Mouse (Mus musculus) granulocyte monocyte progenitor cell, adult 5-6 weeks (primary cell): ENCODE results near the gene Rnf38. TPM values are rescaled to one million over a fixed set of nuclear protein-coding genes. Genes with fewer than 3 reads are reported as not detected.
A peak's percentile ranks its signal among the peaks of the same experiment; 100 is the strongest.

Experiments
- ATAC-seq: replicated peaks from 2 replicates; pipeline ENCODE4 v1.8.0; 2016; ENCODE audit warnings: mild to moderate bottlenecking, moderate TSS enrichment, inconsistent platforms; ENCODE audit not compliant: poor library complexity, severe bottlenecking
- total RNA-seq, 2 experiments: library from RNA; stranded (forward) in 1 of 2; stranded (reverse) in 1 of 2; fragments of 200-712, 200-1000 nt in 1 of 2; fragments of >200 nt in 1 of 2; fragmentation: Nextera tagmentation in 1 of 2; gene quantifications; 2 replicates each; pipeline ENCODE4 v1.2.3; 2014 to 2017

The Rnf38 gene
- total RNA-seq, 2 experiments from 2014 or later = 50.6 to 118 TPM

DNA sequence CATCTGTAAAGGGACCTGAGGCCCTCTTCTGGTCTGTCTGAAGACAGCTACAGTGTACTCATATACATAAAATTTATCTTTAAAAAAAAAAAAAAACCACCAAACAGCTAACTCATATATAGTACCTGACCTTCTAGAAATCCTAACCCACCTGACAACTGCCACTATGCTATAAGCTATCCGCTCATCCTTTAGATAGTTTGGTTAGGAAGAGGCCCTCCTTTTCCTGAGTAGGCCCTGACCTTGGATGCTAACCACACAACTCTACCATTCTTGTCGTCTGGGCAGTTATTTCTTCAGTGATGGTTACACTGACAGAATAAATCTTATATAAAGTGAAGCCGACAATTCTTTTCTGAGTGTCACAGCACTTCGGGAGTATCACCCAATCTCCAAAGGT is 80.7 kb downstream of the Rnf38 start:
- no peak for ATAC-seq

GRCm38 (mm10) chr4:44126805-44127204 is 106.8 kb downstream of the Rnf38 start:
- ATAC-seq = peak; percentile 46

DNA sequence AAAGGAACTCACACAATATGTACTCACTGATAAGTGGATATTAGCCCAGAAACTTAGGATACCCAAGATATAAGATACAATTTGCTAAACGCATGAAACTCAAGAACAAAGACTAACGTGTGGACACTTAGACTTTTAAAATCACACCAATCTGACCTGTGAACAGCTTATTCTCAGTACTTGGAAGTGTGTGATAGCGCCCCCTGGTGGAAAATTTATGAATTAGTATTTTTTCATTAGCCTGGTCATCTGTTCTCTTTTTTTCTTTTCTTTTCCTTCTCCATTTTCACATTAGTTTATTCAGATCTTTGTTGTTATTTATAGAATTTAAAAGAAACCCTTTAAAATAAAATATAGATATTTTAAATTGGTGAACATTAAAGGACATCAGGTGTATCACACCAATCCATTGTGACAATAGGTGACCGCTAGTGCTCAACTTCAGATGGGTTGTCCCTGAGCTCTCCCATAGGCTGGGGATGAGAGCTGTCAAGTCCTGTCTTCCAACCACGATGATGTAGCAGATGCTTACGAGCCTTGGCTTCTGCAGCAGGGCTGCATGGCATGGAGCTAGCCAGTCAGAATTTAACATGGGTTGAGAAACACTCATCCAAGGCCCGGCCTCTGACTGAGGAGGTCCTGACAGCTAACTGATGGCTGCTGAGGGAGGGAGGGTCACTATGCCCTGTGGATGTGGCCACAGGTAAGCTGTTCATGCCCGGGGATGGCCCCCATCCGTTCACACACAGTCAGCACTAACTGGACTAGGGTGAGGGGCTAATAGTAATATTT is 114.0 kb downstream of the Rnf38 start:
- ATAC-seq = 0 out of 2 replicates have a peak, but pooled peaks have one; percentile 20

DNA sequence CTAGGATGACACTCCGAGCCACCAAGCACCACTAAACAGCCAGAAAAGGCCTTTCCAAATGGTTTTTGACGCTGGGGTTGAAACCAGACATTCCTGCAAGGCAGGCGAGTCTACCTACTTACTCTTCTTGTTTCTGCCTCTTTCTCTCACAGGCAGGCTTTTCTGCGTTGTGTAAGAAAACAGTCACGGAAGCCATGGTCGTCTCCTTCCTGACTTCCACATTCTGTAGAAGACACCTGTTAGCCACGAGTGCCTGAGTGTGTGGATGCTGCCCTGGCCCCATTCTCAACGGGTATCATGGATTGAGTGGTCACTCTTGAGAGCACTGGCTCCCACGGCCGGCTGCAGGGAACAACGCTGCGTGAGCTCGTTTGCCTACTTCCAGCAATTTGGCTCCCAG is 118.5 kb downstream of the Rnf38 start:
- no peak for ATAC-seq

- peak; percentile 67 for ATAC-seq
These were observed 120.0 kb downstream of the Rnf38 start for GRCm38 (mm10) chr4:44113393-44114138.

GRCm38 (mm10) chr4:44112741-44113140 is 120.8 kb downstream of the Rnf38 start:
- no peak for ATAC-seq

GRCm38 (mm10) chr4:44110771-44111170 is 122.8 kb downstream of the Rnf38 start:
- no peak for ATAC-seq

DNA sequence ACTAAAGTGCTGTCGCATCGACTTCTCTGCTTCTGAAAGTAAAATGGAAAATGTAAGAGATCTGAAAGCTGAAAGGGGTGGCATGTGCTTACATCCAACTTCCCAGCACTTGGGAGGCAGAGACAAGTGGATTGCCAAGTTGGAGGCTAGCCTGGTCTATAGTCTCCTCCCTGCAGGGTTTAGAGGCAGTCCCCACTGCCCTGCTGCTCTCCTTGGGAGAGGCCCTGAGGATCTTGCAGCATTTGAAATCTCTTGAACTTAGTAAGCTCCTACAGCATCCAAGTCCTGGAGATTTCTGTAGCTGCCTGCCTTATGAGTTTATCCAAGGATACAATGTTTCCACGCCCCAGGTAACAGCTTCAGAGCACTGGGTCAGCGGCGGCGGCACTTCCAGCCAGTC is 125.3 kb downstream of the Rnf38 start:
- no peak for ATAC-seq

DNA sequence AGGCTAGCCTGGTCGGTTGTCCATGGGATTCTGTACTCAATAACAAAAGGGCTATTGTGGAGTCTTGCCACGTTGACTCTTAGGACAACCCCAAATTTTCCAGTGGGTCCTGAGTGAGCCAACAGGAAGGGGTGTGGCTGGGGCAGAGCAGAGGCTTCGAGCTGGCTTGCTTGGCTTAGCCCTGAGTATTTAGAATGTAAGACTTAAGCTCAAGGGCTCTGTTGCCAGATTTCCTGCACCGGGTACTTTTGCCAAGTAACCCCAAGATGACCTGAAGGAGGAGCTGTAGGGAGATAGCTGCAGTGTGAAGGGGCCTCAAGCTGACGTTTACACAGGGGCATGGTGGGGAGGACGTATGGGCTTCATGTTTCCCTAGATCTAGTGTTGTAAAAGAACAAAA is 126.2 kb downstream of the Rnf38 start:
- ATAC-seq = peak; percentile 31

DNA sequence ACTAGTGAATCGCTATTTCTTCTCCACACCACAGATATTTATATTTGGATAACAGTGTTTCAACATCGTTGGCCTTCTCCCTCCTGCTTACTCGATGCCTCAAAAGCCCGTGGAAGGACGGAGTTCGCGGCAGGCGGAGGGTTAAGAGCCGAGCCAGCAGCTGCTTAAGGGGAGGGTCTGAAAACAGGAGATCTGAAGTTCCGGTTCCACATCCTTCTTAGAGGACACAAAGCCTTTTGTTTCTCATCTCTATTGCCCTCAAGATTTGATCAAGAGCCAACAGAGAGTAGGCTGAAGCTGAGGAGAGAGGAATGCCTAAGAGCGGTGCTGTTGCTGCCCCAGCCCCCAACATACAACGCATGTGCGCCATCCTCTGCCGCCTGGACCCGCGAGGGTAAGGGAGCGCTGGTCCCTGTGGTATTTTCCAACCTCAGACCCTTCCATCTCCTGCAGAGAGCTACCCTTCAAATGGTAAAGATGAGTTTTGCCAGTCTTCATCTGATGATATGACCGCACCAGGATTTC is 127.2 kb downstream of the Rnf38 start:
- ATAC-seq = peak; percentile 39

DNA sequence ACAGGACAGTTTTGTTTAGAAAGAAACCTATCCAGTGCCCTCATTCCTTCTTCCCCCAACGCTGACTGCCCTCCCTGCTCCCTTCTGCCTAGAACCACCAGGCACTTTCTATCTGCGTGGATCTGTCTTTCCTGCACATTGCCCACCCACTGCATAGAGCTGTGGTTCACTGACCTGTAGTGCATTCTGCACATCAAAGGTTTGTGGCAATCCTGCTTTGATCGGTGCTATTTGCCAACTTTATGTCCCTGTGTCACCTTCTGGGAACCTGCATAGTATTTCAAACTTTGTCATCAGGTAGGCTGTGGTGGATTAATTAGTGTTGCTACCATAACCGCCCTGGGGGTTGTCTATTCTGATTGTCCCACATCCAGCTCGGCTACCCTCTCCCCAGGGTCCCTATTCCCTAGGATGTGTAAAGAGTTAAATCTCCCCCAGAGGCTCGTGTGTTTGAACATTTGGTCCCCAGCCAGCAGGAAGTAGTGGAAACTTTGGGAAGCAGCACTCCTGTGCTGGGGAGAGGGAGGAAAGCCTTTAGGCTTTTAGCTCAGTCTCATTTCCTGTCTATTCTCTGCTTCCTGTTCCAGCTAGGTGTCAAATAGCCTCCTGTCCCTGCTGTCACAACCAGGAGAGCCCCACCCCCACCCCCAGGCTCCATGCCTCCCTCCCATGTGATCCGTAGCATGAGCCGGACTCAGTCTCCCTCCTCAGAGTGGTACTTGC is 129.2 kb downstream of the Rnf38 start:
- no peak for ATAC-seq

GRCm38 (mm10) chr4:44103620-44104019 is 130.0 kb downstream of the Rnf38 start:
- no peak for ATAC-seq

DNA sequence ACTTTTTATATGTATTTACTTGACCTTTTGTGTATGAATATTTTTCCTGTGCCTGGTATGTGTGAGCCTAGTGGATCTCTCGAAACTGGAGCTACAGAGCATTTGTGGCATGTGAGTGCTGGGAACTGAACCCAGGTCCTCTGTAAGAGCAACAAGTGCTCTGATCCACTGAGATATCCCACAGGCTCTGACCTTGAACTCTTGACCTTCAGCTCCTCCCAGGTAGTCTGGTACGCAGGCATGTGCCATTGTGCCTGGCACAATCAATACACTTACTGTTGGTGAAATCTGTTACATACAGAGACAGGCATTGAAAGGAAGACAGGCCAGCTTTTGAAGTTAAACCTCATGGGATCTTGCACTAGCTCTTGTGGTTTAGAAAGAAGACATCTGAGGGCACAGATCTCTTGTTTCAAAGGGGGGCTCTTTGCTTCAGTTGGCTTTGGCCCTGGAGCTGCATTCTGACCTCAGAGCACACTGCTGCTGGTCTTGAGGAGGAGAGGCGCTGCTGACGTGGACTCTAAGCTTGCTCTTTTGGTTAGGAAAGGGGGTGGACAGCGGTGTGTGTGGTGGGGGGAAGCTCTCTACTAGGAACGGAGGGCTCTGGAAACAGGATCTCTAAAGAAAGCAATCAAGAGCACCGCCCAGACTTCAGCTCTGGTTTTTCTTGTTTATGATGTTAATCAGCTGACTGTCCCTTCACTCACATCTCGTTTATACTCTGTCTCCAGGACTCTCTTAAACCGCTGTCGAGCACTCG is 135.8 kb downstream of the Rnf38 start:
- no peak for ATAC-seq

DNA sequence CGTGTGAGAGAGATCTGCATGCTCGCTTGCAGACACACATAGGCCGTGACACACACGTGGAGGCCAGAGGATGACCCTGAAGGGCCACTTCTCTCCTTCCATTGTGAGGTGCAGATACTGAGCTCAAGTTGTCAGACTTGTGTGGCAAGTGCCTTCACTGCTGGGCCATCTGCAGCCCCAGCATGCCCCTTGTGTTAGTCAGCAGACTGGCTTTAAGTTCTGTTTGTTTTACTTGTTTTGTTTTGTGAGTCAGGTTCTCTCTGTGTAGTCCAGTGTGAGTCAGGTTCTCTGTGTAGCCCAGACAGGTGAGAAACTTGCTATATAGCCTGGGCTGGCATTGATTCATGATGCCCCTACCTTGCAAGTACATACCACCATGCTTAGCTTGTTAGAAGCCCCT is 139.1 kb downstream of the Rnf38 start:
- ATAC-seq = no peak

DNA sequence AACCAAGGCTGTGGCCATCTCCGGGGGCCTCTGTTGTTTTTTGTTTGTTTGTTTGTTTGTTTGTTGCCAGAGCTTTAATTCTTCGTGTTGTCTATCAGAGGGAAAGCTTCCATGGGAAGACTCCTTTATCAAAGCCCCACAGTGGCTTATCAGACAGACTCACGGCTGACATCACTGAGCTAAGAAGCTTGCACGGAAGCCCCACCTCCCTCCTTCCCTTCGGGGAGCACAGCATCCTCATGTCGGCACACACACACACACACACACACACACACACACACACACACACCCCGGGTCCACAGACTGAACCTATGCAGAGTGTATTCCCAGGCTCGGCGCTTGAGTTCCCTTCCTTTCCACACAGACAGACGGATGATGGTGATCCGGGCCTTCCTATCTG is 141.2 kb downstream of the Rnf38 start:
- no peak for ATAC-seq

DNA sequence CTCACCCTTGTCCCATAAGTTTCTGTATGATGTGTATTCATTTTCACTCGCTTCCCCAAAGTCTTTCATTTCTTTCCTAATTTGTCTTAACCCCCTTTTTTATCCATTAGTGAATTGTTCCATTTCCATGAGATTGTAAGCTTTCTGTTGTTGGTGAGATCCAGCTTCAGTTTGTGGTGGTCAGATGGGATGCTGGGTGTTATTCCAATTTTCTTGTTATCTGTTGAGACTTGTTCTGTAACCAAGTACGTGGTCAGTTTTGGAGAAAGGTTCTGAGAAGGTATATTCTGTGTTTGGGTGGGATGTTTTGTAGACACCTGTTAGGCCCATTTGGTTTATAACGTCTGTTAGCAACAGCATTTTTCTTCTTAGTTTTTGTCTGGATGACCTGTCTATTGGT is 148.0 kb downstream of the Rnf38 start:
- ATAC-seq = no peak

- no peak for ATAC-seq
These were observed 148.8 kb downstream of the Rnf38 start for GRCm38 (mm10) chr4:44084602-44085325.

- ATAC-seq = peak; percentile 96
These were observed 149.6 kb downstream of the Rnf38 start, which contains the start of gene Gne for GRCm38 (mm10) chr4:44083945-44084344. TSS of gene Gne (minus strand) at chr4:44084177.

GRCm38 (mm10) chr4:44078358-44078933 is 155.1 kb downstream of the Rnf38 start:
- no peak for ATAC-seq
